Mouse (Mus musculus) kidney, embryonic 14.5 days (tissue): ENCODE results near the gene Dock3. TPM values are rescaled to one million over a fixed set of nuclear protein-coding genes. Genes with fewer than 3 reads are reported as not detected.
"Not testable (repeated sequence)": the region's sequence is repeated elsewhere in the genome, so short reads cannot be mapped to it uniquely, and the experiment has no call there.

Experiments
- ATAC-seq: fragments of 200-750 bp; cut with Nextera tagmentation; 2 replicates; pipeline ENCODE4 v1.8.0; 2017; ENCODE audit warnings: moderate number of reproducible peaks, mild to moderate bottlenecking, moderate TSS enrichment, moderate library complexity; ENCODE audit not compliant: low FRiP score, low TSS enrichment
- H3K27ac ChIP-seq: fragments of 300-500 bp; sonication (generic); 2 replicates; pipeline ENCODE4 v1.5.1; 2014; ENCODE audit warnings: low read depth, mild to moderate bottlenecking, low read length, moderate library complexity, mixed read lengths
- H3K27me3 ChIP-seq: fragments of 300-500 bp; sonication (generic); 2 replicates; pipeline ENCODE4 v1.6.1; 2014; ENCODE audit warnings: mild to moderate bottlenecking, low read length; ENCODE audit not compliant: control insufficient read depth, insufficient read depth
- H3K36me3 ChIP-seq: fragments of 300-500 bp; sonication (generic); 2 replicates; pipeline ENCODE4 v1.6.1; 2014; ENCODE audit warnings: low read length, mixed read lengths; ENCODE audit not compliant: control insufficient read depth, insufficient read depth
- H3K4me1 ChIP-seq: fragments of 300-500 bp; sonication (generic); 2 replicates; pipeline ENCODE4 v1.6.1; 2014; ENCODE audit warnings: low read length, mixed read lengths; ENCODE audit not compliant: control insufficient read depth, insufficient read depth
- H3K4me2 ChIP-seq: fragments of 300-500 bp; sonication (generic); replicated peaks from 2 replicates; pipeline ENCODE4 v1.6.1; 2014; ENCODE audit warnings: low read depth, mild to moderate bottlenecking, low read length
- H3K4me3 ChIP-seq: fragments of 300-500 bp; sonication (generic); 2 replicates; pipeline ENCODE4 v1.5.1; 2014; ENCODE audit warnings: mild to moderate bottlenecking, low read length
- H3K9ac ChIP-seq: fragments of 300-500 bp; sonication (generic); 2 replicates; pipeline ENCODE4 v1.6.1; 2014; ENCODE audit warnings: low read depth, mild to moderate bottlenecking, low read length, moderate library complexity
- H3K9me3 ChIP-seq: fragments of 300-500 bp; sonication (generic); 2 replicates; pipeline ENCODE4 v1.6.1; 2016; ENCODE audit warnings: low read length; ENCODE audit not compliant: control insufficient read depth
- WGBS: fragments of 180-500 bp; shearing (Covaris S2); extraction: QIAGEN DNeasy Blood & Tissue Kit; methylation state at CpG from one replicate; pipeline ENCODE4 v1.1.7; 2014; 5-methylcytosine and 5-hydroxymethylcytosine counted together
- polyA plus RNA-seq: library from polyadenylated mRNA; unstranded; fragments of >200 nt; fragmentation: Nextera tagmentation; extraction: Ambion mirVana; gene quantifications from 2 replicates; pipeline ENCODE4 v1.2.1, GENCODE M21; 2014

Gene Dock3
- polyA plus RNA-seq, 1 experiment from 2014 or later: 0.23 TPM

DNA sequence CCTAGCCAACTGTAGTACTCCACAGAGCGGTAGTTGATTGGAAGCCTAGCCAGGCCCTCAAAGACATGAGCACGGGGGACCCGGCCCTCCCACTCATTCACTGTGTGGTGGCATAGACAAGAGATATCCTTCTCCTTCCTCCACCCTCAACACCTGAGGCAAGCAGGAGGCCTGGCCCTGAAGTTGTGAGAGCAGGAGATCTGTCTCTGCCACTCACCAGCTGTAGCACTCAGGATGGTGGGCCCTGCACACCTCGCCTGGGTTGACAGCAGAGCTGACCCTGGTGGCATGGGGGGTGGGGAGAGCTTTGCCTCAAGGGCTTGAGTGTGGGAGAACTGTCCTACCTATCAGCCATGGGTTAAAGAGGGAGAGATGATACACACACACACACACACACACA, 65.9 kb downstream of the Dock3 start:
- Histone ChIP-seq H3K4me3 (no peak overlapping the region), H3K4me2 (no peak overlapping the region), H3K27ac (no peak overlapping the region), H3K9me3 (no peaks in the 10 kb centered on the region), H3K36me3 (no peaks in the 10 kb centered on the region), H3K27me3 (no peaks in the 10 kb centered on the region), H3K4me1 (no peaks in the 10 kb centered on the region), H3K9ac (no peak overlapping the region)
- WGBS: 78% methylated on average over 4 of the region's 4 CpGs
- ATAC-seq: no peak

DNA sequence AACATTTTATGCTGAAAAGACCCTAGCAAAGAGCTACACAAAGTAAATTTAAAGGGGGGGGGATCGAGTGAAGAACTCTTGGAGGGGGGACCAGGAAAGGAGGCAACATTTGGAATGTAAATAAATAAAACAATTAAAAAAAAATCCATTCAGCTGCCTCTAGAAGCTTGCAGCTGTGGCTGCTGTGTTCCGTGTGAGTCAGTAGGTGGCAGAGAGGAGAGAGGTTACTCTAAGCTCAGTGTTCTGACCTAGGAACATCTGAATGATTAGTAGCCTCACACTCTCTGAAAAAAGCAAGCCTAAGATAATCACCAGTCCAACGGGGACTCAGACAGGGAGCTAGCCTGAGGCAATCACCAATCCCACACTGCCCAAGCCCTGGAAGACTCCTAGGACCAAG, 66.9 kb downstream of the Dock3 start:
- Histone ChIP-seq H3K36me3 (no peaks in the 10 kb centered on the region), H3K27ac (no peak overlapping the region), H3K9ac (no peak overlapping the region), H3K27me3 (no peaks in the 10 kb centered on the region), H3K4me3 (no peak overlapping the region), H3K9me3 (no peaks in the 10 kb centered on the region), H3K4me2 (no peak overlapping the region), H3K4me1 (no peaks in the 10 kb centered on the region)
- ATAC-seq: no peak
- 13% methylated on average over 3 of the region's 3 CpGs for WGBS

DNA sequence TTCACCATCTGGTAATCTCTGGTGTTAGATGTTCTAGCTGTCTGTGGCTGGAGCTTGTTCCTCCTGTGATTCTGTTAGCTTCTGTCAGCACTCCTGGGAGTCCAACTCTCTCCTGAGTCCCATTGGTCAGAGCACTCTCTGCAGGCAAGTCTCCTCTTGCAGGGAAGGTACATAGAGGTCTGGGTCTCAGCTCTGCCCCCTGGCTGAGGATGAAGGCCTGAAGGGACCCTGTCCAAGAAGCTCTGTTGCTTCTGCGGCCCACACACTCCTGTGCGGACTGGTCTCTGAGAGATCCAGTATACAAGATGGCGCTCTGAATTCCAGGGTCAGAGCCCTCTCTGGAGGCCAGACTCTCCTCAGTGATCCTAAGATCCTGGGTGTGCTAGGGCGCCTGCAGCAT, 75.3 kb downstream of the Dock3 start:
- H3K9me3 ChIP-seq, H3K27me3 ChIP-seq, H3K36me3 ChIP-seq, H3K27ac ChIP-seq, H3K9ac ChIP-seq, H3K4me3 ChIP-seq, H3K4me1 ChIP-seq, H3K4me2 ChIP-seq, ATAC-seq: not testable (repeated sequence)
- WGBS: 83% methylated on average over 4 of the region's 4 CpGs

DNA sequence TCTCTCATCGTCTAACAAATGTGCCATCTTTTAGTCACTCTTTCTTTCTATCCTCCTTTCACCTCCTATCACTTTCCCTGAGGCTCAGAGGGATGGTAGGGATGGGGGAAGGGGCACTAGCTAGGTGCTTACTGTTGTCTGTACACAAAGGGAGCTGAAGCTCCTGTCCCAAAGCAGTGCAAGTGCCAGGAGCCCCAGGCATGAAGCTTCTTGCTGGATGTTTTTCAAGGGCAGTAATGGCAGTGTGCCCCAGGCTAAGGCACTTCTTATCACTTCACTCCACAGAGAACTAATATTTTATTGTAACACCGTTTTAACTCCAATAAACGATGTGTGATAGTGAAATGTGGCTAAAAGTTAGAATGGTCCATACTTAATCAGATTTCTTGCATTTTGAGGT, 118.9 kb downstream of the Dock3 start:
- 69% methylated on average over 3 of the region's 3 CpGs for WGBS
- no peaks in the 10 kb centered on the region for H3K27me3 ChIP-seq
- H3K36me3 ChIP-seq: no peaks in the 10 kb centered on the region
- no peaks in the 10 kb centered on the region for H3K9me3 ChIP-seq
- no peak overlapping the region for H3K27ac ChIP-seq
- no peak overlapping the region for H3K4me2 ChIP-seq
- no peak for ATAC-seq
- no peak overlapping the region for H3K4me3 ChIP-seq
- no peak overlapping the region for H3K9ac ChIP-seq
- H3K4me1 ChIP-seq: no peaks in the 10 kb centered on the region

DNA sequence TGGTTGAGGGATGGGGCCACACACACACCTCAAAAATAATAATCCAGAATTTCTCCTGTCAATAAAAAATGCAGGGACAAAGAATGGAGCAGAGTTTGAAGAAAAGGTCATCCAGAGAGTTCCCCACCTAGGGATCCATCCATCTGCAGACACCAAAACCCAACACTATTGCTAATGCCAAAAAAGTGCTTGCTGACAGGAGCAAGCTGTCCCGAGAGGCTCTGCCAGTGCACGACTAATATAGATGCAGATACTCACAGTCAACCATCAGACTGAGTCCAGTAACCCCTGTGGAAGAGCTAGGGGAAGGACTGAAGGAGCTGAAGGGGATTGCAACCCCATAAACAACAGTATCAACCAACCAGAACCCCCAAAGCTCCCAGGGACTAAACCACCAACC, 119.7 kb downstream of the Dock3 start:
- Histone ChIP-seq H3K4me1 (no peaks in the 10 kb centered on the region), H3K9me3 (no peaks in the 10 kb centered on the region), H3K27me3 (no peaks in the 10 kb centered on the region), H3K36me3 (no peaks in the 10 kb centered on the region), H3K27ac (no peak overlapping the region), H3K9ac (no peak overlapping the region), H3K4me2 (no peak overlapping the region), H3K4me3 (no peak overlapping the region)
- 82% methylated on average over 2 of the region's 2 CpGs for WGBS
- no peak for ATAC-seq

DNA sequence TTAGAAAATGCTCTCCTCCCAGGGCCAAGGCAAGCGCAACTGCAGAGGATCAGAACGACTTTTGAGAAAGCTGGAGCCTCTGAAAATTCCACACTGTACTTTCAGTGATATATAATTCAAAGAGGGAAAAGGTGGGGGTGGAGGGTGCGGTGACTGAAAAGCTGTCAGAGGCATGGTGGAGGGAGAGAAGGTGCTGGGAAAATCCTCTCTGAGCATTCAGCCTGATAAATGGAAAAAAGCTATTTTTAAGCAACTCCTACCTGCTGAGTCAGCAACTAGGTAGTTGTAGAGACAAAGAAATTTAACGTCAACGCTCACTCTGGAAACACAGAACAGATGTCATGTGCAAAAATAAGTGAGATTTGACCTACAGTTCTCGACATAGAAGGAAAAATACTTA, 132.2 kb downstream of the Dock3 start:
- Histone ChIP-seq H3K9me3 (no peaks in the 10 kb centered on the region), H3K4me1 (no peaks in the 10 kb centered on the region), H3K27ac (no peak overlapping the region), H3K36me3 (no peaks in the 10 kb centered on the region), H3K4me3 (no peak overlapping the region), H3K27me3 (no peaks in the 10 kb centered on the region), H3K4me2 (no peak overlapping the region), H3K9ac (no peak overlapping the region)
- ATAC-seq: no peak
- WGBS: 74% methylated on average over 6 of the region's 6 CpGs

DNA sequence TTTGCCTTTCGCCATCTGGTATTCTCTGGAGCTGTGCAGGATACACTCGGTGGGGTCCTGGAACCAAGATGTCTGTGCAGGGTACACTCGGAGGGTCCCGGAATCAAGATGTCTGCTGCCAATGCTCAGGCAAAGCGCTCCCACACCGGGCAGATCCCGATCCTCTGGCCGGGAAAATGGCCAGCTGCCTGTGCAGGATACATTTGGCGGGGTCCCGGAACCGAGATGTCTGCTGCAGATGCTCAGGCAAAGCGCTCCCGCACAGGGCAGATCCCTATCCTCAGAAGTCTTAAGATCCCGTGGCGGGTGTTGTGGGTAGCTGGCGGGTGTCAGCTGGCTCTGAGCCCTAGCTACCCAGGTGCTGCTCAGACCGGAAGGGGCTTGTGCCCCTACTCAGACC, 142.3 kb downstream of the Dock3 start:
- not testable (repeated sequence) for H3K4me3 ChIP-seq, H3K4me1 ChIP-seq, H3K27me3 ChIP-seq, H3K36me3 ChIP-seq, H3K9ac ChIP-seq, H3K9me3 ChIP-seq, H3K4me2 ChIP-seq, ATAC-seq, H3K27ac ChIP-seq
- 68% methylated on average over 17 of the region's 17 CpGs for WGBS

DNA sequence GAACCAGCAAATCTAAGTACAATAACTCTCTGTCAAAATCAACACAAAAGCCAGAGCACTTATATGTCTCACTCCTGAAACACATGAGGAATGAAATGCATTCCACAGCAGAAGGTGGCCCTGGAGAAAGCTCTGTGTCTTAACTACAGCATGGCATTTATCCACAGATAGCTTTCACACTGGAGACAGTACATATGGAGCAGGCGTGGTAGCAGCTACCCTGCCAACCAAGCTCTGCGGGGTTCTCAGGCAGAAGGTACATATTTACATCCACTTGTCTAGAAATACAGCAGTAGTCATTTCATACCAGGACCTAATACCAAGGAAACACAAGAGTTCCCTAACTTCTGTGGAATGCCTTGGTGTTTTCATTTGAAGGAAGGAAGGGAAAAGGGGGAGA, 144.2 kb downstream of the Dock3 start:
- H3K9me3 ChIP-seq: no peaks in the 10 kb centered on the region
- H3K4me2 ChIP-seq: no peak overlapping the region
- H3K4me1 ChIP-seq: no peaks in the 10 kb centered on the region
- no peak overlapping the region for H3K9ac ChIP-seq
- no peaks in the 10 kb centered on the region for H3K27me3 ChIP-seq
- 80% methylated on average over 2 of the region's 2 CpGs for WGBS
- no peaks in the 10 kb centered on the region for H3K36me3 ChIP-seq
- no peak overlapping the region for H3K4me3 ChIP-seq
- no peak overlapping the region for H3K27ac ChIP-seq
- no peak for ATAC-seq

DNA sequence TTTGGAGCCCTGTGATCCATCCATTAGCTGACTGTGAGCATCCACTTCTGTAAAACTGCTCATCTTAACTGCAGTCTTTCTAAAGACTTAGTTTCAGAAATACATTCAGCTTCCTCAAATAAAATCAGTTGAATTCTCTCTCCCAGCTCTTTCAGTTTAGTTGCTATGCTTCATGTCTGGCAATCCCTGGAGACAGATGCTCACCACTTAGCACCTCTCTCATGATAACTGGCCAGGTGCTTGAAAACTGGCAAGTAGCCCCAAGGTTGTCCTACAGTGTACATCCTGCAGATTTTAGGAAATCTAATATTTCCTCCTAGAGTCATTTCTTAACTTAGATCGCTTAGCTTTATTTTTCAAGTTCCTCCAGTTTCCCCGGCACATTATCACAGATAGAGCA, 193.8 kb downstream of the Dock3 start:
- no peaks in the 10 kb centered on the region for H3K9me3 ChIP-seq
- no peaks in the 10 kb centered on the region for H3K36me3 ChIP-seq
- no peak overlapping the region for H3K27ac ChIP-seq
- H3K4me3 ChIP-seq: no peak overlapping the region
- no peak overlapping the region for H3K4me2 ChIP-seq
- no peaks in the 10 kb centered on the region for H3K4me1 ChIP-seq
- ATAC-seq: no peak
- 91% methylated on average over 2 of the region's 2 CpGs for WGBS
- H3K9ac ChIP-seq: no peak overlapping the region
- no peaks in the 10 kb centered on the region for H3K27me3 ChIP-seq

DNA sequence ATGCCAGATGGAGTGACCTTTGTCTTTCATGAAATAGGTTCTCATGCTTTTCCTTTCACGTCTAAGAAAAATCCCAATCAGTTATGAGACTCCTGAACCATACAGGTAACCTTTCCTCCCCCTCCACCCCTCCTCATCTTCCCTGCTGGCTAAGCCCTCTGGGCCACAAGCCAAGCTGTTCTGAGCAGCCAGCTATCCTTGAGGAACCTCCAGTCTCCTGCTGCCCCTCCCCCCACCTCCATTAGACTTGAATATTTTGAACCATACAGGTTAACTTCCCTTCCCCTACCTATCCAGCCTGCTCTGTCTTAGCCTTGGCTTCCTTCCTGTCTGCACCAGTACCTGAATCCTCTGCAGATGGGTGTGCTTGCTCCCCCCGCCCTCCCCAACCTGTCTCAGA, 204.1 kb downstream of the Dock3 start:
- no peak for ATAC-seq
- H3K4me2 ChIP-seq: no peak overlapping the region
- H3K9ac ChIP-seq: no peak overlapping the region
- 72% methylated on average over 2 of the region's 2 CpGs for WGBS
- H3K36me3 ChIP-seq: no peaks in the 10 kb centered on the region
- H3K9me3 ChIP-seq: no peaks in the 10 kb centered on the region
- no peak overlapping the region for H3K4me3 ChIP-seq
- H3K27me3 ChIP-seq: no peaks in the 10 kb centered on the region
- no peak overlapping the region for H3K27ac ChIP-seq
- no peaks in the 10 kb centered on the region for H3K4me1 ChIP-seq
